Mouse (Mus musculus): ENCODE measurements around the gene Plac9b.
"Not testable (repeated sequence)": the region's sequence is repeated elsewhere in the genome, so short reads cannot be mapped to it uniquely, and the experiment has no call there.

Gene Plac9b

DNA sequence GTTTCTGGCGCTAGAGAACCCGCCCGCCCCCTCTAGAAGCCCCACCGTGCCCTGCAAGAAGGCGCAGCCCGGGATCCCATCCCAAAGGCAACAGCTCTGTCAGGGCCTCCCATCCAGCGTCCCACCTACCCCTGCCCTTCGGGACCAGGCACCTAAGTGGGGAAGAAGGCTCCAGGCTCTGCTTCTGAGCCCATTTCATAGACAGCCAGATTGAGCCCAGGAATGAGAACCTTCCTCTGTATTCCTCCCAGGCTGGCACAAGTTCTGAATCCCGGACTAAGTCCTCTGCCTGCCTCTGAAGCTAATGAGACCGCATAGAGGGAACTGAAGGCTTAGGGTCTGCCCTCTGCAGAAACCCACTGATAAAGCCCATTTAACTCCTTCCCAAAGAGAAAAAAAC is at the start of gene Plac9b:
Plac9b (minus strand) TSS at position 101 of the 400 bp plus-strand sequence.
- not testable (repeated sequence) for DNase-seq (ENCODE audit: low spot score in 2 of 2)

- DNase-seq (ENCODE audit: low spot score in 2 of 2), result not testable (repeated sequence)
Observed at GRCm38 (mm10) chr14:26216233-26217000, 34.1 kb upstream of the Plac9b start.

DNA sequence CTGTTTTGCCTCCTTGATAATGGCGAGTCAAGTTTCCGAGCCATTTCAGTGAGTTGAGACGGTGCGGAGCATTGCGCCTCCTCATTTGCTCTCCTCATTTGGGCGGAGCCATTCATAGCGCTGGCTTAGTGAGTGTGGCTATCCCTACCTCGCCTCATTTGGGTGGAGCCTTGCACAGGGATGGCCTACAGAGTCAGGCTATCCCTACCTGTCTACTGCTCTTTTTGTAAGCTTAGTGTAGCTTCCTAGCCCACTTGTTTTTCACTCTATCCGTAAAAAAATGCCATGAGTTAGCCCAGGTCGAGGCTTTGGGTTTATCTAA is 24.6 kb upstream of the Plac9b start, which contains the start of gene Tmem254b:
Tmem254b (minus strand) TSS at position 116 of the 322 bp plus-strand sequence.
- not testable (repeated sequence) for DNase-seq (ENCODE audit: low spot score in 2 of 2)

DNA sequence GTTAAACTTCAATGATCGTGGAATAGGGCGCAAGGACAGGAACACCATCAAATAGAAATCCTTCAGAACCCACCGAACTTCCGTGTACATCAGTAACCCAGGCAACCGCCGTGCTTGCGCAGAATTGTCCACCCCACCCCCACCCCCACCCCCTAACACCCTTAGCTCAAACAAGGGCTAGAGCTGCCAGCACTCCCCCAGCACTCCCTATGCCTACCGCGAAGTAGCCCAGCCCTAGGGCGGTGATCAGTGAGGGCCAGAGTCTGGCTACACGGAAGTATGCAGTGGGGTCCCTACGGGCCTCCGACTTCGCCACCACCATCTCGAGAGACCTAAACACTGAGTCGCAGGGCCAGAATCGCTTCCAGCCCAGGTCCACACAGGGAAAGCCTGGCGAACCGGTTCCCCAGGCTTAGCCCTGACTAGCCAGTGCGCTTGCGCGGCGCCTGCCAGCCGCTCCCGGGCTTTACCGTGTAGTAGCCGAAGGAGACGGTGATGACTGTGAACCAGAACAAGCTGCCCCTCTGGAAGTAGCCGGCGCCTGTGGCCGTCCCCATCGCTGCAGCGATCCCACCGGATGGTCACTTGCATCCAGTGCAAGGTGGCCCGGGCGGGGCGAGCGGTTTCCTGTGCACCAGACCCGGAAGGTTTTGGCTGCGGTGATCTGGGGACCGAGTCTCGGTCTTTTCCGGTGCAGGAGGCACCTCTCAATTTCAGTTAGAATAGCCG is 24.1 kb upstream of the Plac9b start:
- not testable (repeated sequence) for DNase-seq (ENCODE audit: low spot score in 2 of 2)

DNA sequence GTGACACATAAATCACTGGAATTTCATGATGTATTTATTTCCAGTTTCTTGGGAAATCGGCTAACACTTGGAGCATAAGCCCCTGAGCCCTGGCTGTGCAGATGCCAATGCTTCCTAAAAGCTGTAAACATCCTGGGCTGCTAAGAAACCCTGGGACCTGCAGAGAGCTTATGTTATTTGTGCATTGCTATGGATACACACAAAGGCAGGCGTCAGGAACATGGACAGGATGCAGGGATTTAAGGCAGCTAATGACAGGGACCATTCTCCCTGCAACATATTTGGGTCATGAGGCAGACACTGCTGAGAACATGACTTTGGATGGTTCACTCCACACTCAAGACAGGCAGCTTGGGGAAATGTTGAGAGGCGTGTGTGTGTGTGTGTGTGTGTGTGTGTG is 15.6 kb upstream of the Plac9b start:
- not testable (repeated sequence) for DNase-seq (ENCODE audit: low spot score in 2 of 2)

- not testable (repeated sequence) for DNase-seq (ENCODE audit: low spot score in 2 of 2)
Observed at GRCm38 (mm10) chr14:26188361-26188760, 6.1 kb upstream of the Plac9b start.

- not testable (repeated sequence) for DNase-seq (ENCODE audit: low spot score in 2 of 2)
Observed at GRCm38 (mm10) chr14:26186638-26187037, 4.4 kb upstream of the Plac9b start.

DNA sequence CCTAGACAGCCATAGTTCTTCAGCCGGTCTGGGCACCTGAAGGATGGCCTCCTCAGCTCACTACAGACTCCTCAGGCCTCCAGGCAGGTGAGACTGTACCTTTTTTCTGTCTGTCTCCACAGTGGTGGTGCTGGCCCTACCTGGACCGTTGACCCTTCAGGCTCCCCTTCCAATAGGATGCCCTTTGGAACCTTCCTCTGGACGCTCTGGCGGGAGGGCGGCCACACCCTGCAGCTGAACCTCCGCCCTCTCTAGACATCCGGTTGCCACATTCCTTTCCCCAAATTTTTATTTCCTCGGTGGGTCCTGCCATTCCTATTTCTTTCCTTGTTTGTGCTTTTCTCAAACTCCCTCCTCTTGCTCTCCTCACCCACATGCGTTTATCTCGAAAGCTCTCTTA is 620 bp downstream of the Plac9b start:
- not testable (repeated sequence) for DNase-seq (ENCODE audit: low spot score in 2 of 2)

DNA sequence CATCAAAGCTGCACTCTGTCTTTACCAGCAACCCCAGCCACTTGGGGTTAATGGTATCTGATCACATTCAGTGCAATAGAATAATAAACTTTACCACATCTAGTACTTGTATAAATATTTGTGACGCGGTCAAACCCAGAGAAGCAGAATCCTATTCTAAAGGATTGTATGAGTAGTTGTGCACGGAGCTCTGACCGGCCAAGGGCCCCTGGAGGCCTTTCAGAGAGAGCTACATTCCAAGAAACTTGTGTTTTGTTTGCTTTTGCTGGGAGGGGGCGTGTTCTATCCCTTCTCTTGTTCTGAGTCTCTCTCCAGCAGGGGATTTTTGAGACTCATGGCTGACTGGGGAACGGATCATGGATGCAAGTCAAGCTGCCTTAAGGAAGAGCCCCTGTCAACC is 7.3 kb downstream of the Plac9b start:
- not testable (repeated sequence) for DNase-seq (ENCODE audit: low spot score in 2 of 2)

- not testable (repeated sequence) for DNase-seq (ENCODE audit: low spot score in 2 of 2)
Observed at GRCm38 (mm10) chr14:26173955-26174354, 8.3 kb downstream of the Plac9b start.

DNA sequence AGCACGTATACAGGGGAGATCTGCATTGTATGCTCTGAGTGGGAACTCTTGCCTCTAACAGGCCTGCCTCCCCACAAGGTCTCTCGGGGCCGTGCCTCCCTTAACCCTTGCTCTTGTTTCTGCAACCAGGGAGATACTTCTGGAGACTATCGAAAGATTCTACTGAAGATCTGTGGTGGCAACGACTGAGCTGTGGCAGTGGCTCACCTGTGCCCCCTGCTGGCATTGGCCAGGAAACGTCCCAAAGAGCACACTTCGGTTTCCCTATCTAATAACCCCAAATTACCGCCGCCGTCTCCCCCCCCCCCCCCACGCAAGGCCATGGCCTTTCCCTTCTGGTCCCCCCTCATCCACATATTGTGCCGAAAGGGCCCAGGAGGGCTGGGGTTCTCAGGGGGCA is 17.0 kb downstream of the Plac9b start:
- not testable (repeated sequence) for DNase-seq (ENCODE audit: low spot score in 2 of 2)

DNA sequence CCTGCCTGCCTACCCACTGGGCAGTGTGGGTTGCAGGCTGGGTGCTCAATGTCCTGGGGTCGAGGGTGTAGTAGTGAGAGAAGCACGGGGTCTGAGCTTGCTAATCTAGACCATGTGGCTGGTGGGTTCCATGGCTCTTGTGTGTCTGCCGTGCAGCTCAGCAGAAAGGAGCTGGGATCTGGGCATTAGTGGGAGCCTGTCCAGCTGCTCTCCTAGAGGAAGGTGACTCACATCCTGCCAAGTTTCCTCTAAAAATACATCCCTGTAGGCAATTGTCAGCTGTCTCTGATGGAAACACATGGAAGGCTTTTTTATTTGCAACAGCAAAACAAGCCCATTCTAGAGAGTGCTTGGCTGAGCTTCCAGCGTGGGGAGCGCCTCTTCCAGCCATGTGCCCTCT is 19.9 kb downstream of the Plac9b start:
- not testable (repeated sequence) for DNase-seq (ENCODE audit: low spot score in 2 of 2)

DNA sequence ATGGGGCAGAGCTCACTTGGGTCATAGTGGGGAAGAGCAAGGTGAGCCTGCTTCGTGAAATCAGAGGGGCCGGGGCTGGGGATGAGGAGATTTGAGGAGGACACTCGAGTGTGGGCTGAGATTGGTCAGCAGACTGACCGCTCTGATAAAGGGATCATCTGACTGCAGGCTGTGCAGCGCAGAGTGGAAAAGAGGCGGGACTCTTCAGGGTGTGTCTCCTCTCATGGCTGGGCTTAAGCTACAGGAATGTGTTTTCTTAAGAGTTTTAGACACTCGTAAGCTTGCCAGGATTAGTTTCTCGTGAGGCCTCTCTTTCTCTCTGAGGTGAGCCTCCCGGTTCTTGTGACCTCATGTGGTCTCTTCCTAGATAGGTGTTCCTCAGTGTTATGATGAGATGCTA is 21.1 kb downstream of the Plac9b start:
- not testable (repeated sequence) for DNase-seq (ENCODE audit: low spot score in 2 of 2)

DNA sequence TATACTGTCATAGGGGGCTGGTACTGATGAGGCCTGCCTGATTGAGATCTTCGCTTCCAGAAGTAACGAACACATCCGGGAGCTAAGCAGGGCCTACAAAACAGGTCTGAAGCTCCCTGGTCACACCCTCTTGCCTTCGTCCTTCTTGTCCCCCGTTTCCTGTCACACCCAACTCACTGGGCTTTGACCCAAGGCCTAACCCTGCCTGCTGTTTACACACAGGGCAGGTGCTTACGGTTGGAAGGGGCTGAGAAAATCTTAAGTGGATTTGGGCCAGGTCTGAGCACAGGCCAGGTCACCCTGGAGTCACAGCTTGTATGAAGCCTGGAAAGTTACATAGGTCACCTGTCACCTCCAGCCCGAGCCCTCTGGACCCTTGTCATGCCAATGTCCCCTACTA is 26.2 kb downstream of the Plac9b start:
- DNase-seq (ENCODE audit: low spot score in 2 of 2), result not testable (repeated sequence)

GRCm38 (mm10) chr14:26147095-26147494 is 35.2 kb downstream of the Plac9b start:
- not testable (repeated sequence) for DNase-seq (ENCODE audit: low spot score in 2 of 2)

DNA sequence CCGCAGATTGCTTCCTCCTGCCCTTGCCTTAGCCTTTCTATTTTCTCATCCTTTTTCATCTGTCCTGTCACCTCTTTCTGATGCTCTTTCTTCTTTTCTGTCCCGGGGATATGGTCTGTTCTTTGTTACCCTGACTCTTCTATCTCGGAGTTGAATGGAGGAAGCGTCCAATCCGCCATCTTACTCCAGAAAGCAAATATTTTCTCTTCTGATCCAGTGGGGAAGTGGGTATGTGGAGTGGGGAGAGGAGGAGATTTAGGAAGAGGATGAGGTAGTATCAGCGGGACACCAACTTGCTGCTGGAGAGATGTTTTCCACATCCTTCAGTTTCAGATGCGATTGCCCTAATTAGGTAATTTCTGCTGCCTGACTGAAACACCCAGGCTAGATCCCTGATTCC is 63.2 kb downstream of the Plac9b start:
- not testable (repeated sequence) for DNase-seq (ENCODE audit: low spot score in 2 of 2)

- DNase-seq (ENCODE audit: low spot score in 2 of 2), result not testable (repeated sequence)
Observed at GRCm38 (mm10) chr14:26118550-26119000, 63.7 kb downstream of the Plac9b start.

DNA sequence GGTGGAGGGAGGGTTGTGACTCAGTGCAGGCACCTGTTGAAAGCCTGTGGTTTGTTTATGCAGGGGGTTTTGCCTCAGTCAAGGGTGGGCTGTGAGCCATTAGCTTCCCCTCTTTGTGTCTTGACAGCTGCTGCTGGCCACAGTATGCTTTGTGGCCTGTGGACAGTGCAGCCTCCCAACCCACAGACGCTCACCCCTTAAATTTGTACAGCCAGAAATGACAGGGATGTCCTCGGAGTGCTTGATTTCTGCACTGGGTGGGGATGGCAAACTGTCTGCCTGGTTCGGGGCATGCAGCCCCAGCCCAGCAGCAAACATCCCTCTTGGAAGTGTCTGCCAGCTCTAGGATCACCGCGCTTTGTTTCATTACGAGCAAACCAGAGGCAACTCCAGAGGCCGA is 64.1 kb downstream of the Plac9b start, which contains the start of gene Duxbl2:
Duxbl2 (plus strand) TSS at position 200 of the 400 bp plus-strand sequence.
- not testable (repeated sequence) for DNase-seq (ENCODE audit: low spot score in 2 of 2)

Measured in right cerebral cortex, adult 2 months (tissue).